Mouse (Mus musculus): ENCODE measurements at regions not wholly inside any gene's neighbourhood (a gene's known extent, or its start where the extent isn't known, plus 50 kb on each side); places are given as distances from the start of the nearest gene placed in this dataset.
"Not testable (repeated sequence)": the region's sequence is repeated elsewhere in the genome, so short reads cannot be mapped to it uniquely, and the experiment has no call there.

- no peak overlapping the region for H3K9ac ChIP-seq (replicated peaks)
- no peak overlapping the region for H3K4me2 ChIP-seq (replicated peaks)
- H3K27me3 ChIP-seq: no peaks in the 10 kb centered on the region
- 13% methylated on average over 1 of the region's 1 CpGs for WGBS
- no peaks in the 10 kb centered on the region for H3K9me3 ChIP-seq
- no peak overlapping the region for H3K27ac ChIP-seq (replicated peaks)
- no peaks in the 10 kb centered on the region for H3K36me3 ChIP-seq
- peak; percentile 82 for ATAC-seq (ENCODE audit: low FRiP score, low read depth)
- H3K4me3 ChIP-seq: no peak overlapping the region
- no peaks in the 10 kb centered on the region for H3K4me1 ChIP-seq
Measured at GRCm38 (mm10) chr3:91263540-91263939, 172.9 kb upstream of the 9130204L05Rik start.

GRCm38 (mm10) chr3:91254926-91255325 lies 164.3 kb upstream of the 9130204L05Rik start:
- H3K9me3 ChIP-seq; H3K36me3 ChIP-seq; H3K4me2 ChIP-seq (replicated peaks); H3K4me3 ChIP-seq; H3K27ac ChIP-seq (replicated peaks); H3K27me3 ChIP-seq; H3K4me1 ChIP-seq; H3K9ac ChIP-seq (replicated peaks); ATAC-seq (ENCODE audit: low FRiP score, low read depth): not testable (repeated sequence)
- 91% methylated on average over 2 of the region's 2 CpGs for WGBS

- ATAC-seq (ENCODE audit: low FRiP score, low read depth): no peak
- H3K27me3 ChIP-seq: no peaks in the 10 kb centered on the region
- no peak overlapping the region for H3K9ac ChIP-seq (replicated peaks)
- no peaks in the 10 kb centered on the region for H3K36me3 ChIP-seq
- 0 out of 2 replicates have a peak, but pooled peaks cover 5% of the 10 kb centered on the region for H3K9me3 ChIP-seq
- H3K4me2 ChIP-seq (replicated peaks): no peak overlapping the region
- H3K27ac ChIP-seq (replicated peaks): no peak overlapping the region
- H3K4me3 ChIP-seq: no peak overlapping the region
- no peaks in the 10 kb centered on the region for H3K4me1 ChIP-seq
- 51% methylated on average over 3 of the region's 3 CpGs for WGBS
Measured at GRCm38 (mm10) chr3:91223157-91223556, 132.6 kb upstream of the 9130204L05Rik start.

GRCm38 (mm10) chr3:91213280-91213679 lies 122.7 kb upstream of the 9130204L05Rik start:
- no peak for ATAC-seq (ENCODE audit: low FRiP score, low read depth)

More at GRCm38 (mm10) chr3:91213280-91213679, 122.7 kb upstream of the 9130204L05Rik start:
- Histone ChIP-seq H3K4me3 (no peak overlapping the region), H3K9ac (replicated peaks) (no peak overlapping the region), H3K27me3 (no peaks in the 10 kb centered on the region), H3K9me3 (peaks cover 18% of the 10 kb centered on the region; the same call in 1 of the 2 replicates), H3K4me1 (no peaks in the 10 kb centered on the region), H3K36me3 (no peaks in the 10 kb centered on the region), H3K4me2 (replicated peaks) (no peak overlapping the region), H3K27ac (replicated peaks) (no peak overlapping the region)
- WGBS: 88% methylated on average over 16 of the region's 16 CpGs
